Mouse (Mus musculus) midbrain, postnatal 0 days (tissue): ENCODE results near the gene Cspg4. TPM values are rescaled to one million over a fixed set of nuclear protein-coding genes. Genes with fewer than 3 reads are reported as not detected.

Experiments used
- polyA plus RNA-seq: library from polyadenylated mRNA; unstranded; fragments of >200 nt; fragmentation: Nextera tagmentation; extraction: Ambion mirVana; gene quantifications from 2 replicates; pipeline ENCODE4 v1.2.1, GENCODE M21; 2015
- total RNA-seq: library from RNA; depleted of rRNA; stranded (reverse); fragments of >200 nt; gene quantifications from 2 replicates; pipeline ENCODE4 v1.2.3, GENCODE M21; 2014; rRNA removed

Gene Cspg4
- total and polyA plus RNA-seq, 2 experiments from 2014 or later, result 7.5 to 37.3 TPM

Other genes starting within 250 kb of the Cspg4 start
- 145 and 192 TPM in 2 replicates for gene Lingo1, start 68.6 kb upstream of the Cspg4 start, total RNA-seq
- 110 and 114 TPM in 2 replicates for gene Lingo1, start 68.6 kb upstream of the Cspg4 start, polyA plus RNA-seq
- gene Odf3l1, start 354 bp upstream of the Cspg4 start, total RNA-seq, result 0.28 TPM in 1 of 2 replicates, not detected in the other
- 0.25 TPM in 1 of 2 replicates, not detected in the other for gene Odf3l1, start 354 bp upstream of the Cspg4 start, polyA plus RNA-seq
- gene Snx33, start 63.3 kb downstream of the Cspg4 start, total RNA-seq, result 5.7 and 7.3 TPM in 2 replicates
- 1.6 and 1.7 TPM in 2 replicates for gene Snx33, start 63.3 kb downstream of the Cspg4 start, polyA plus RNA-seq
- gene Imp3, start 72.4 kb downstream of the Cspg4 start, total RNA-seq, result 131 and 133 TPM in 2 replicates
- 77.2 and 80.3 TPM in 2 replicates for gene Imp3, start 72.4 kb downstream of the Cspg4 start, polyA plus RNA-seq
- gene Snupn, start 85.8 kb downstream of the Cspg4 start, total RNA-seq, result 12.7 and 16.9 TPM in 2 replicates
- 20.5 and 21.6 TPM in 2 replicates for gene Snupn, start 85.8 kb downstream of the Cspg4 start, polyA plus RNA-seq
- gene Ptpn9, start 129.9 kb downstream of the Cspg4 start, total RNA-seq, result 44.4 and 52.2 TPM in 2 replicates
- 20.5 and 21.5 TPM in 2 replicates for gene Ptpn9, start 129.9 kb downstream of the Cspg4 start, polyA plus RNA-seq
- gene Sin3a, start 207.0 kb downstream of the Cspg4 start, total RNA-seq, result 46.7 and 85.7 TPM in 2 replicates
- 13.4 and 14.6 TPM in 2 replicates for gene Sin3a, start 207.0 kb downstream of the Cspg4 start, polyA plus RNA-seq